Mouse (Mus musculus) heart, embryonic 14.5 days (tissue): ENCODE measurements around the gene Col25a1. TPM values are rescaled to one million over a fixed set of nuclear protein-coding genes. Genes with fewer than 3 reads are reported as not detected.

Experiments
- ATAC-seq: fragments of 200-750 bp; cut with Nextera tagmentation; 2 replicates; pipeline ENCODE4 v1.8.0; 2017; ENCODE audit warnings: low read depth, moderate TSS enrichment; ENCODE audit not compliant: insufficient number of reproducible peaks, insufficient read depth, low FRiP score
- H3K27ac ChIP-seq, 2 experiments: fragments of 200-500 bp in 1 of 2; fragments of 300-500 bp in 1 of 2; sonication (generic) in 1 of 2; replicated peaks in 1 of 2; 2 replicates each; pipeline ENCODE4 v1.5.1; 2012 to 2014; ENCODE audit warnings: low read depth in 2 of 2, low read length in 2 of 2, control low read depth in 1 of 2, mild to moderate bottlenecking in 1 of 2, mixed read lengths in 1 of 2; ENCODE audit not compliant: control insufficient read depth in 1 of 2, insufficient read depth in 1 of 2
- H3K27me3 ChIP-seq: fragments of 300-500 bp; sonication (generic); 2 replicates; pipeline ENCODE4 v1.6.1; 2014; ENCODE audit warnings: mild to moderate bottlenecking, low read length, control low read depth; ENCODE audit not compliant: control insufficient read depth, insufficient read depth
- H3K36me3 ChIP-seq: fragments of 300-500 bp; sonication (generic); 2 replicates; pipeline ENCODE4 v1.6.1; 2014; ENCODE audit warnings: mild to moderate bottlenecking, control low read depth, low read length, mixed read lengths; ENCODE audit not compliant: control insufficient read depth, insufficient read depth
- H3K4me1 ChIP-seq, 2 experiments: fragments of 200-500 bp in 1 of 2; fragments of 300-500 bp in 1 of 2; sonication (generic) in 1 of 2; 2 replicates each; pipeline ENCODE4 v1.6.1; 2012 to 2014; ENCODE audit warnings: low read length in 2 of 2, control low read depth in 1 of 2, mixed read lengths in 1 of 2; ENCODE audit not compliant: control insufficient read depth in 2 of 2, insufficient read depth in 2 of 2
- H3K4me2 ChIP-seq: fragments of 300-500 bp; sonication (generic); 2 replicates; pipeline ENCODE4 v1.6.1; 2014; ENCODE audit warnings: mild to moderate bottlenecking, low read length
- H3K4me3 ChIP-seq, 2 experiments: fragments of 200-500 bp in 1 of 2; fragments of 300-500 bp in 1 of 2; sonication (generic) in 1 of 2; 2 replicates each; pipeline ENCODE4 v1.5.1; 2012 to 2014; ENCODE audit warnings: low read length in 2 of 2, mild to moderate bottlenecking in 2 of 2, control low read depth in 1 of 2, low read depth in 1 of 2, moderate library complexity in 1 of 2; ENCODE audit not compliant: control insufficient read depth in 1 of 2, insufficient read depth in 1 of 2
- H3K9ac ChIP-seq: fragments of 300-500 bp; sonication (generic); 2 replicates; pipeline ENCODE4 v1.6.1; 2014; ENCODE audit warnings: mild to moderate bottlenecking, low read length
- H3K9me3 ChIP-seq: fragments of 300-500 bp; sonication (generic); 2 replicates; pipeline ENCODE4 v1.6.1; 2016; ENCODE audit warnings: low read length, control low read depth; ENCODE audit not compliant: control insufficient read depth
- WGBS: fragments of 180-500 bp; shearing (Covaris S2); extraction: QIAGEN DNeasy Blood & Tissue Kit; methylation state at CpG from one replicate; pipeline ENCODE4 v1.1.7; 2014; 5-methylcytosine and 5-hydroxymethylcytosine counted together
- polyA plus RNA-seq: library from polyadenylated mRNA; unstranded; fragments of >200 nt; fragmentation: Nextera tagmentation; extraction: Ambion mirVana; gene quantifications from 2 replicates; pipeline ENCODE4 v1.2.1, GENCODE M21; 2014

Col25a1 gene
- polyA plus RNA-seq, 1 experiment from 2014 or later: 2.3 TPM

- no peak for ATAC-seq
- H3K4me2 ChIP-seq: no peak overlapping the region
These were observed 387.2 kb downstream of the Col25a1 start for GRCm38 (mm10) chr3:130518457-130518879.

GRCm38 (mm10) chr3:130521834-130522476, 390.7 kb downstream of the Col25a1 start:
- no peak overlapping the region for H3K9ac ChIP-seq
- 89% methylated on average over 9 of the region's 9 CpGs for WGBS
- H3K4me3 ChIP-seq: no peak overlapping the region
- no peaks in the 10 kb centered on the region for H3K27me3 ChIP-seq
- no peaks in the 10 kb centered on the region for H3K36me3 ChIP-seq
- no peaks in the 10 kb centered on the region for H3K4me1 ChIP-seq
- no peak overlapping the region for H3K4me2 ChIP-seq
- no peaks in the 10 kb centered on the region for H3K9me3 ChIP-seq
- no peak overlapping the region for H3K27ac ChIP-seq
- ATAC-seq: no peak

More at GRCm38 (mm10) chr3:130518457-130518879, 387.2 kb downstream of the Col25a1 start:
- Histone ChIP-seq H3K27me3 (no peaks in the 10 kb centered on the region), H3K27ac (no peak overlapping the region), H3K9ac (no peak overlapping the region), H3K4me3 (no peak overlapping the region), H3K9me3 (no peaks in the 10 kb centered on the region), H3K36me3 (no peaks in the 10 kb centered on the region), H3K4me1 (no peaks in the 10 kb centered on the region)
- 83% methylated on average over 9 of the region's 9 CpGs for WGBS

- no peak overlapping the region for H3K9ac ChIP-seq
- H3K36me3 ChIP-seq: no peaks in the 10 kb centered on the region
- ATAC-seq: no peak
These were observed 391.7 kb downstream of the Col25a1 start for GRCm38 (mm10) chr3:130523019-130523418.

GRCm38 (mm10) chr3:130524367-130525137, 393.3 kb downstream of the Col25a1 start:
- no peak overlapping the region for H3K4me2 ChIP-seq
- no peaks in the 10 kb centered on the region for H3K4me1 ChIP-seq
- no peaks in the 10 kb centered on the region for H3K9me3 ChIP-seq
- no peaks in the 10 kb centered on the region for H3K27me3 ChIP-seq
- H3K9ac ChIP-seq: no peak overlapping the region
- no peak overlapping the region for H3K4me3 ChIP-seq
- no peak overlapping the region for H3K27ac ChIP-seq
- 85% methylated on average over 16 of the region's 16 CpGs for WGBS
- no peaks in the 10 kb centered on the region for H3K36me3 ChIP-seq
- ATAC-seq: no peak

More at GRCm38 (mm10) chr3:130523019-130523418, 391.7 kb downstream of the Col25a1 start:
- WGBS: 87% methylated on average over 7 of the region's 7 CpGs
- no peak overlapping the region for H3K4me3 ChIP-seq
- no peaks in the 10 kb centered on the region for H3K4me1 ChIP-seq
- no peak overlapping the region for H3K27ac ChIP-seq
- H3K27me3 ChIP-seq: no peaks in the 10 kb centered on the region
- H3K9me3 ChIP-seq: no peaks in the 10 kb centered on the region
- H3K4me2 ChIP-seq: no peak overlapping the region

GRCm38 (mm10) chr3:130535021-130535420, 403.7 kb downstream of the Col25a1 start:
- Histone ChIP-seq H3K9ac (no peak overlapping the region), H3K4me3 (no peak overlapping the region), H3K36me3 (no peaks in the 10 kb centered on the region), H3K27ac (no peak overlapping the region), H3K4me1 (no peaks in the 10 kb centered on the region), H3K9me3 (no peaks in the 10 kb centered on the region), H3K4me2 (no peak overlapping the region), H3K27me3 (no peaks in the 10 kb centered on the region)
- WGBS: 77% methylated on average over 9 of the region's 9 CpGs
- no peak for ATAC-seq

GRCm38 (mm10) chr3:130541541-130541940, 410.2 kb downstream of the Col25a1 start:
- Histone ChIP-seq H3K9me3 (no peaks in the 10 kb centered on the region), H3K4me1 (no peaks in the 10 kb centered on the region), H3K36me3 (no peaks in the 10 kb centered on the region), H3K27ac (no peak overlapping the region), H3K9ac (no peak overlapping the region), H3K4me3 (no peak overlapping the region), H3K4me2 (no peak overlapping the region), H3K27me3 (no peaks in the 10 kb centered on the region)
- 24% methylated on average over 1 of the region's 1 CpGs for WGBS
- ATAC-seq: no peak

- no peak overlapping the region for H3K27ac ChIP-seq
- H3K9me3 ChIP-seq: no peaks in the 10 kb centered on the region
- no peak overlapping the region for H3K9ac ChIP-seq
- no peak overlapping the region for H3K4me3 ChIP-seq
- H3K4me2 ChIP-seq: no peak overlapping the region
- ATAC-seq: no peak
- 71% methylated on average over 3 of the region's 3 CpGs for WGBS
- no peaks in the 10 kb centered on the region for H3K27me3 ChIP-seq
- no peaks in the 10 kb centered on the region for H3K36me3 ChIP-seq
- H3K4me1 ChIP-seq: no peaks in the 10 kb centered on the region
These were observed 414.7 kb downstream of the Col25a1 start for GRCm38 (mm10) chr3:130545995-130546394.
